Mouse (Mus musculus) liver, postnatal 0 days (tissue): ENCODE measurements around the gene Inhbc. TPM values are rescaled to one million over a fixed set of nuclear protein-coding genes. Genes with fewer than 3 reads are reported as not detected.

Source experiments
- ATAC-seq: fragments of 200-750 bp; cut with Nextera tagmentation; 2 replicates; pipeline ENCODE4 v1.8.0; 2017; ENCODE audit warnings: mild to moderate bottlenecking, moderate library complexity
- DNase-seq: peaks from one replicate; pipeline ENCODE4 v3.0.0-alpha.2; 2016
- H3K27ac ChIP-seq: fragments of 300-500 bp; sonication (generic); 2 replicates; pipeline ENCODE4 v1.5.1; 2014; ENCODE audit warnings: antibody characterized with exemption, moderate library complexity, mild to moderate bottlenecking, low read depth
- H3K27me3 ChIP-seq: fragments of 300-500 bp; sonication (generic); 2 replicates; pipeline ENCODE4 v1.6.1; 2014; ENCODE audit warnings: low read length, control low read depth, mixed read lengths; ENCODE audit not compliant: insufficient read depth
- H3K36me3 ChIP-seq: fragments of 300-500 bp; sonication (generic); replicated peaks from 2 replicates; pipeline ENCODE4 v1.6.1; 2014; ENCODE audit warnings: mild to moderate bottlenecking, control low read depth, low read length, moderate library complexity, mixed read lengths; ENCODE audit not compliant: insufficient read depth
- H3K4me1 ChIP-seq: fragments of 300-500 bp; sonication (generic); 2 replicates; pipeline ENCODE4 v1.6.1; 2014; ENCODE audit warnings: antibody characterized with exemption, mild to moderate bottlenecking, control low read depth; ENCODE audit not compliant: insufficient read depth
- H3K4me2 ChIP-seq: fragments of 300-500 bp; sonication (generic); 2 replicates; pipeline ENCODE4 v1.6.1; 2014; ENCODE audit warnings: low read depth, mild to moderate bottlenecking, low read length, moderate library complexity, mixed read lengths
- H3K4me3 ChIP-seq: fragments of 300-500 bp; sonication (generic); 2 replicates; pipeline ENCODE4 v1.5.1; 2014; ENCODE audit warnings: low read depth, low read length
- H3K9ac ChIP-seq: fragments of 300-500 bp; sonication (generic); replicated peaks from 2 replicates; pipeline ENCODE4 v1.6.1; 2014; ENCODE audit warnings: mild to moderate bottlenecking, moderate library complexity
- H3K9me3 ChIP-seq: fragments of 300-500 bp; sonication (generic); 2 replicates; pipeline ENCODE4 v1.6.1; 2016; ENCODE audit warnings: mild to moderate bottlenecking, control low read depth, low read length, mixed read lengths
- CTCF ChIP-seq: sonication (generic); IDR thresholded peaks from 2 replicates; pipeline ENCODE4 v1.5.1; 2016; ENCODE audit warnings: antibody characterized with exemption, low read depth
- EP300 ChIP-seq: IDR thresholded peaks from 2 replicates; pipeline ENCODE4 v1.6.1; 2016; ENCODE audit warnings: antibody characterized with exemption, low read depth, mild to moderate bottlenecking
- WGBS: fragments of 180-500 bp; shearing (Covaris S2); extraction: QIAGEN DNeasy Blood & Tissue Kit; methylation state at CpG from one replicate; pipeline ENCODE4 v1.1.7; 2014; ENCODE audit not compliant: insufficient replicate concordance; 5-methylcytosine and 5-hydroxymethylcytosine counted together
- polyA plus RNA-seq: library from polyadenylated mRNA; unstranded; fragments of >200 nt; fragmentation: Nextera tagmentation; extraction: Ambion mirVana; gene quantifications from 2 replicates; pipeline ENCODE4 v1.2.1, GENCODE M21; 2015

Inhbc gene
- polyA plus RNA-seq, 1 experiment from 2014 or later = 27.2 TPM

DNA sequence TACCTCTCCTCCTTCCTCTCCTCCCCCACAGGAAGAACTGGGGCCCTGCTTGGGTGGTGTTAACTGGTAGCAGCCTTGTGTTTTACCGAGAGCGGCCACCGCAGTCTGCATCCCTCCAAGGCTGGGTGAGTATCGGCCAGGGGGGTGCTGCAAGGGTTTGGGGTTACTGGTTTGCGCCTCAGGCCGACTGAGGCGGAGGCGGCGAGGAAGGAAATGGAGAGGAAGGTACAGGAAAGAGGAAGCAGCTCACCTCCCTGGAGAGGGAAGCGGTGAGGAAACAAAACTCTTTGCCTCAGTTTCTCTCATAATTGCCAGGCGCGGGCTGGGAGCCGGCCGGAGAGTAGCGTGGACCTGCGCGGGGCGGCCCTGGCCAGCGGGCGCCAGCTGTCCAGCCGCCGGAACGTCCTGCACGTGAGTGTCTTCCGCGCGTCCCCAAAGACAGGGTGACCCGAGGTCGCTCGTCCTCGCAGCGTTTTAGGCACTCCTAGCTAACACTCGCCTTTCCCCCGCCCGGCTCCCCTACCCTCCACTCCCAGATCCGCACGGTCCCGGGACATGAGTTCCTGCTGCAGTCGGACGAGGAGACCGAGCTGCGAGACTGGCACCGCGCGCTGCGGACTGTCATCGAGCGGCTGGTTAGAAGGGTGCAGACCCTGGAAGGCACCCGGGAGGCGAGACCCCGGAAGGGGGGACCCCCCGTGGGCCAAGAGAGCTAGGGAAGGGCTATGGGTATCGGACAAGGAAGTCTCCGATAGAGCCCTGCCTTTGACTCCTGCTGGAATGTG lies 44.0 kb downstream of the Inhbc start:
- Histone ChIP-seq H3K36me3 (peaks cover 5% of the 10 kb centered on the region), H3K4me3 (peak overlapping the region; percentile 56), H3K4me1 (peaks cover 22% of the 10 kb centered on the region), H3K9ac (peak overlapping the region; percentile 66), H3K27me3 (no peaks in the 10 kb centered on the region), H3K4me2 (peak overlapping the region; percentile 91), H3K27ac (0 out of 2 replicates have a peak overlapping the region, but pooled peaks have one; percentile 34), H3K9me3 (no peaks in the 10 kb centered on the region)
- TF ChIP-seq EP300 (no peak), CTCF (no peak)
- ATAC-seq (peak; percentile 32), DNase-seq (peak; percentile 49)
- 3% methylated on average over 53 of the region's 54 CpGs for WGBS

DNA sequence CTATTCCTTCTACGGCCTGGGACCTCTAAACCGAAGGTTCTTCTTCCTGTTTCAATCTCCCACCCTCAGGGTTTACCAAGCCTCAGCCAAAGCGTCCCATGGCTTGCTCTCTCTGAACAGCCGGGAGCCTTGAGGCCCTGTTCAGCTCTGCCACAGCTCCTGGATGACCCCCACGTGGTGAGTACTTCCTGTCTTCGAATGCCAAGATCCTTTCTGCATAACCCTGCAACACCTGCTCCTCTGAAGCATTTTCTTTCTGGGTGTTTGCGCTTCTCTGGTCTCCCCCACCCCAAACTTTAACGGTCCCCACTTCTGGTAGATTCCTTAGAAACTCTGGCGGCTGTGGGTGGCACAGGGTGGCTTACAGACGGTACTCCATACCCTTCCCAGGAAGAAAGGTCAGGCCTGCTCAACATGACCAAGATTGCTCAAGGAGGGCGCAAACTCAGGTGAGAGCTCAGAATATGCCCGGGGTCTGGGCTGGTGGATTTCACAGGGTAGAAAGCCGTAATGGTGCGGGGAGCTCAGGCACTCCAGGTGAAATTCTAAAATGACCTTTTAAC lies 44.7 kb downstream of the Inhbc start:
- no peak for ATAC-seq

DNA sequence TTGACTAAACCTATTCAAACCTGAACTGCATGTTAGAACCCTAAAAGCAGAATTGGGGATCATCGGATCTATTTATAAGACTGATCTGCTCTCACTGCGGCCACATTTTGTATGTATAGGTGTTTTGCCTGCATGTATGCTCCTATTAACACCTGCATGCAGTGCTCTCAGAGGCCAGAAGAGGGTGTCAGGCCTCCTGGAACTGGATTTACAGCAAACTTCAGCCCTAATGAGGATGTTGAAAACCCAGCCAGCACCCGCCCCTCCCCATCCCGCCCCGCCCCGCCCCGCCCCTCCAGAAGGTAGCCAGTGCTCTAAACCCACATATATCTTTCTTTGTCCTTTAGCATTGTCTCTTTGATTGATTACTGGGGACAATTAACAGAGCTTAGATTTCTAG lies 45.7 kb downstream of the Inhbc start:
- TF ChIP-seq EP300 (no peak), CTCF (peak; percentile 71)
- peak; percentile 72 for ATAC-seq

More for the DNA sequence above, 44.7 kb downstream of the Inhbc start:
- Histone ChIP-seq H3K36me3 (peaks cover 5% of the 10 kb centered on the region), H3K27ac (peak overlapping the region; percentile 34; the same call in 1 of the 2 replicates), H3K27me3 (no peaks in the 10 kb centered on the region), H3K9me3 (no peaks in the 10 kb centered on the region), H3K4me2 (peak overlapping the region; percentile 91), H3K4me1 (peaks cover 22% of the 10 kb centered on the region), H3K4me3 (peak overlapping the region; percentile 56), H3K9ac (peak overlapping the region; percentile 66)
- DNase-seq = no peak
- 26% methylated on average over 14 of the region's 14 CpGs for WGBS
- TF ChIP-seq EP300 (no peak), CTCF (no peak)

DNA sequence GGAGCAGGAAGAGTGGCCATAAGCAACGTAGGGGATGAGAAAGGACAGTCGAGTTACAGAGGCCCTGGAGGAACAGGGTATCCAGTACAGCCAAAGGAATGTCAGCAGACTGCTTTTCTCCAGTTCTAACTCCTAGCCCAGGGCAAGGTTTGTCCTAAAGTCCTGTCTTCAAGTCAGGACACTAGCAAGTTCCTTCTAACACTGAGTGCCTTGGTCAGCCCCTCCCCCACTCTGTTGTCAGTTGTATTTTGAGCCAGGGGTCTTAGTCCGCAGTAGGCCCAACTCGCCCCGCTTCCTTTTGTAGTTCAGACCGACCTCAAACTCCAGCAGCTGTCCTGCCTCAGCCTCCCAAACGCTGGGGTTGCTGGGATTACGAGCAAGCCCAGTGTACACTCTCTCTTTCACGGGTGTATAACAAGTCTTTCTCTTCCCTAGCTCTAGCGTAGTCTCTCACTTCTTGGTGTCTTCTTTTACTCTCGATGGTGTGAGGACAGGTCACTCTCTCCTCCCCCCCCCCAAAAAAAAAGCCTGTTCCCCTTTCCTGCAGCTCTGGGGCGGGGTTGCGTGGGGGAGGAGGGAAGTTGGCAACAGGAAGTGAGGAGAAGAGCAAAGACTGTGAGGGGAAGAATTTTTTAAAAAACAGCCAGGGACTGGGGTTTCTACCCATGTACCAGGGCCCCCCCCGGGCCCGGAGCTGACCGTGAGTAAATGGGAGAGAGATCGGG lies 46.9 kb downstream of the Inhbc start:
- WGBS = 34% methylated on average over 17 of the region's 17 CpGs
- DNase-seq (peak; percentile 59), ATAC-seq (peak; percentile 11; the same call in 1 of the 2 replicates)
- H3K4me3 ChIP-seq = peak overlapping the region; percentile 43
- H3K27ac ChIP-seq = peak overlapping the region; percentile 80
- H3K27me3 ChIP-seq = no peaks in the 10 kb centered on the region
- H3K9me3 ChIP-seq = no peaks in the 10 kb centered on the region
- H3K4me1 ChIP-seq = peaks cover 22% of the 10 kb centered on the region
- peaks cover 5% of the 10 kb centered on the region for H3K36me3 ChIP-seq
- TF ChIP-seq EP300 (no peak), CTCF (no peak)
- H3K4me2 ChIP-seq = peak overlapping the region; percentile 64
- peak overlapping the region; percentile 64 for H3K9ac ChIP-seq

More for the DNA sequence above, 45.7 kb downstream of the Inhbc start:
- Histone ChIP-seq H3K4me1 (peaks cover 22% of the 10 kb centered on the region), H3K4me3 (peak overlapping the region; percentile 43), H3K9ac (no peak overlapping the region), H3K4me2 (peak overlapping the region; percentile 91), H3K9me3 (no peaks in the 10 kb centered on the region), H3K27ac (peak overlapping the region; percentile 80; the same call in 1 of the 2 replicates), H3K36me3 (peaks cover 5% of the 10 kb centered on the region), H3K27me3 (no peaks in the 10 kb centered on the region)
- WGBS = 11% methylated on average over 7 of the region's 7 CpGs
- DNase-seq = peak; percentile 86

DNA sequence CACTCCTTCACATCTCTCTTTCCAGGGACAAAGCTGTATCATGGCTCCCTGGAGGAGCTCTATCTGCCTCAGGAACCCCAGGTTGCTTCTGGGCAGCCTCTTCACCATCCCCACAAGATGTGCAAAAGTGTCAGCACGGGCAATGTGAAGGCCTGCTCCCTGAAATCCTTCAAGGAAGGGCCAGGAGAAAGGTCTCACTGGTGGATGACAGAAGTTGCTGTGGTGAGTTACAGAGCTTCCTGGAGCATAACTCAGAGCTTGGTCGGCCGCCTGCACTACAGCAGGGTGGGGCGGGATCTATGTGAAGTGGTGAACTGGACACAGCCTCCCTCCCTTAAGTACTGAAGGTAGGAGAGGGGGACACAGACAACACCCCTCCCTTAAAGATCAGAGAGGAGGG lies 47.6 kb downstream of the Inhbc start:
- Histone ChIP-seq H3K4me3 (peak overlapping the region; percentile 43), H3K4me1 (peaks cover 22% of the 10 kb centered on the region), H3K9me3 (no peaks in the 10 kb centered on the region), H3K9ac (peak overlapping the region; percentile 59), H3K27me3 (no peaks in the 10 kb centered on the region), H3K4me2 (peak overlapping the region; percentile 64), H3K36me3 (peaks cover 3% of the 10 kb centered on the region), H3K27ac (peak overlapping the region; percentile 80)
- TF ChIP-seq EP300 (no peak), CTCF (no peak)
- DNase-seq (no peak), ATAC-seq (no peak)
- 56% methylated on average over 4 of the region's 4 CpGs for WGBS

DNA sequence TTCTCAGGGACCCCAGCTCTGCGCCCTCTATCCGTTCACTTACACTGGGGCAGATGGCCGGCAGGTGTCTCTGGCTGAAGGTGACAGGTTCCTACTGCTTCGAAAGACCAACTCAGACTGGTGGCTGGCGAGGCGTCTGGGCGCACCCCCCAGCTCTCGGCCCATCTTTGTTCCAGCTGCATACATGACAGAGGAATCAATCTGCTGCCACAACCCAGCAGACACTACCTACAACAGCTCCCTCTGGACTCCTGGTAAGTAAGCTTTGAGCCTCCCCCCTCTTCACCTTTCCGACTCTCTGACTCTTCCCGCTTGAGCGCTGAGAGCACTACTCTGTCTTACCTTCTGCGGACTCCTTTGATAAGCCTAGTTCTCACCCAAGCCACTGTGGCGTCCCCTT lies 48.1 kb downstream of the Inhbc start:
- peaks cover 22% of the 10 kb centered on the region for H3K4me1 ChIP-seq

More for the DNA sequence above, 48.1 kb downstream of the Inhbc start:
- no peak for ATAC-seq
- 78% methylated on average over 13 of the region's 13 CpGs for WGBS
- Histone ChIP-seq H3K27me3 (no peaks in the 10 kb centered on the region), H3K36me3 (no peaks in the 10 kb centered on the region), H3K9me3 (no peaks in the 10 kb centered on the region), H3K9ac (no peak overlapping the region), H3K27ac (peak overlapping the region; percentile 80; the same call in 1 of the 2 replicates), H3K4me3 (0 out of 2 replicates have a peak overlapping the region, but pooled peaks have one; percentile 43), H3K4me2 (peak overlapping the region; percentile 64)
- DNase-seq = no peak
- TF ChIP-seq EP300 = no peak
